Mouse (Mus musculus): ENCODE data around the gene Mrpl54.

DNA sequence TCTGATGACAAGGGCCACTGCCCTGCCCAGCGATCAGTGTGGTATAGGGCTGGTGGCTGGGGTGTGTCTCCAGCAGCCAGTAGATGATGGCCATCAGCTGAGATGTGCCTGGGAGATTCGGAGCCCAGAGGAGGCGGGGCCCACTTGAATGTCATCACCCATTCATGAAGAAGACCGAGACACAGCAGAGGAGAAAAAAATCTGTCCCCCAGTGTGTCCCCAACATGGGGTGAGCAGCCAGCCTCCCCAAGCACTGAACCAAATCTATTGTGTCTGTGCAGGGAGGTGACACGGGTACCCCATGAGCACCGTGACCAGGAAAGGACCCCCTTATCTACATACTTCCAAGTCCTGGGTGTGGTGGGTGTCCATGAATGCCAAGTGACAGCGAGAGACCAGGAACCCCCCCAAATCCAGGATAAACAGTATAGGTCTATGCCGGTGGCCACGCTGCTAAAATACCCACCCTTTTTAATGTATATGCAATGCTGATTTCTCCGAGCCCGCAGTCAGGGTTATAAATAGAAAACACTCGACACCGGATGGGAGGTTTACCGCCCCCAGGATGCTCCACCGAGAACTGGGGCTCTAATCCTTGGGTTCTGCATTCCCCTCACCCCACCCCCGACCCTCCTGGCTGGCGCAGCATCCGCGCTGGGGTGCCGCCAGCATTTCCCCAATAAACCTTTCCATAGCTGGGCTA lies 36.8 kb downstream of the Mrpl54 start:
- TF ChIP-seq CTCF (IDR thresholded peaks at IDR 0.05; ENCODE audit: extremely low read depth, insufficient read length, insufficient replicate concordance, low read depth, low read length) (no peak), POLR2A (IDR thresholded peaks at IDR 0.05; ENCODE audit: low read depth, low read length) (no peak)

All from small intestine, adult 2 months (tissue).